Mouse (Mus musculus): Measurements from ENCODE around the gene Bbs4.

DNA sequence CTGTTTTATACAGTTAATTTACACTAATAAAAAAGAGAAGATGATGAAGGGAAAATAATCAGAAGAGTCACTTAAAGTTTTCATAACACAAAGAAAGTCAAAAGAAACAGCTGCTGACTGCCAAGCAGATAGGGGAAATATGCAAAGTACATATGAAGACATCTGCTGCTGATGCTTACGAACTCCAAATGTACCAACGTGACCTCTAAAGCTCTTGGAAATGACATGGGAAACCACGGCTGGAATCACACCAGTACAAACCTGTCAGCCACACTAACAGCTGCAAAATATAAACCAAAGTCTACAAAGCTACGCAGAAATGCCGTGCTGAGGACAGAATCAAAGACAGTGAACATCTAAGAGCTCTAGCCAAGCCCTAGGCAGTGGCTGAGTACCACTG, 14.2 kb downstream of the Bbs4 start:
- no peak for TF ChIP-seq CTCF (IDR thresholded peaks at IDR 0.05; ENCODE audit: extremely low read depth, insufficient read length, insufficient replicate concordance, low read depth, low read length)
- no peak for TF ChIP-seq POLR2A (IDR thresholded peaks at IDR 0.05; ENCODE audit: low read depth, low read length)
